Mouse (Mus musculus): ENCODE data around the gene Gm5148.

DNA sequence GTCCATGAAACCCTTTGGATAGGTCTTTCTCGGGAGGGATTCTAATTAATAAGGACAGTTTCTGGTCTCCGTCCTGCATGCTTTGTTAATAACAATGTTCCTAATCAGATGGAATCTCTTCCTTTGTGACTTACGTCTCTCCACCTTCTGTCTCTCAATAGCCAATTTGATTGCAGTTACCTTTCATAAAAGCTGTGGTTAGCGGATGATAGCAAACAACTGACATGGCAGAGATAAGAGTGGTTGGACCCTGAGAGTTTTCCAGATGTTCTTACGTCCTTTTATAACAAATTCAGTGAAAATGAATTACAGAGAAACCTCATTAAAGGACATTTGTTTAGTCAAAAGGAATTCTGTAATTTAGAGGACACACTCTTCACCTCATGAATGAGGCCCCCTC is 37.5 kb upstream of the Gm5148 start:
- no peak for TF ChIP-seq FLI1 (IDR thresholded peaks at IDR 0.05; ENCODE audit: low read length)
- no peak for TF ChIP-seq GATA1 (IDR thresholded peaks at IDR 0.05; ENCODE audit: borderline replicate concordance, low read length)
